Mouse (Mus musculus) hindbrain, embryonic 11.5 days (tissue): ENCODE results near the gene Tmem269. TPM values are rescaled to one million over a fixed set of nuclear protein-coding genes. Genes with fewer than 3 reads are reported as not detected.
A peak's percentile ranks its signal among the peaks of the same experiment; 100 is the strongest.

Source experiments
- ATAC-seq: fragments of 200-750 bp; cut with Nextera tagmentation; 2 replicates; pipeline ENCODE4 v1.8.0; 2017; ENCODE audit warnings: mild to moderate bottlenecking, moderate TSS enrichment, moderate library complexity; ENCODE audit not compliant: low FRiP score
- DNase-seq: peaks from one replicate; pipeline ENCODE4 v3.0.0-alpha.2; 2015; ENCODE audit warnings: low spot score
- H3K27ac ChIP-seq: fragments of 300-500 bp; sonication (generic); 2 replicates; pipeline ENCODE4 v1.5.1; 2014; ENCODE audit warnings: mild to moderate bottlenecking, low read depth, low read length
- H3K27me3 ChIP-seq: fragments of 300-500 bp; sonication (generic); 2 replicates; pipeline ENCODE4 v1.6.1; 2014; ENCODE audit warnings: mild to moderate bottlenecking, low read length, moderate library complexity, mixed read lengths; ENCODE audit not compliant: control insufficient read depth, insufficient read depth
- H3K36me3 ChIP-seq: fragments of 300-500 bp; sonication (generic); 2 replicates; pipeline ENCODE4 v1.6.1; 2014; ENCODE audit warnings: mild to moderate bottlenecking, low read length, moderate library complexity, mixed read lengths; ENCODE audit not compliant: control insufficient read depth, insufficient read depth
- H3K4me1 ChIP-seq: fragments of 300-500 bp; sonication (generic); replicated peaks from 2 replicates; pipeline ENCODE4 v1.6.1; 2014; ENCODE audit warnings: low read length, mixed read lengths; ENCODE audit not compliant: control insufficient read depth, insufficient read depth
- H3K4me2 ChIP-seq: fragments of 300-500 bp; sonication (generic); replicated peaks from 2 replicates; pipeline ENCODE4 v1.6.1; 2014; ENCODE audit warnings: mild to moderate bottlenecking, low read depth, low read length
- H3K4me3 ChIP-seq: fragments of 300-500 bp; sonication (generic); 2 replicates; pipeline ENCODE4 v1.5.1; 2014; ENCODE audit warnings: low read depth, low read length
- H3K9ac ChIP-seq: fragments of 300-500 bp; sonication (generic); 2 replicates; pipeline ENCODE4 v1.6.1; 2014; ENCODE audit warnings: low read depth, low read length
- H3K9me3 ChIP-seq: fragments of 300-500 bp; sonication (generic); 2 replicates; pipeline ENCODE4 v1.6.1; 2016; ENCODE audit warnings: low read length; ENCODE audit not compliant: control insufficient read depth
- WGBS: fragments of 180-500 bp; shearing (Covaris S2); extraction: QIAGEN DNeasy Blood & Tissue Kit; methylation state at CpG from one replicate; pipeline ENCODE4 v1.1.7; 2014; 5-methylcytosine and 5-hydroxymethylcytosine counted together
- polyA plus RNA-seq: library from polyadenylated mRNA; unstranded; fragments of >200 nt; fragmentation: Nextera tagmentation; extraction: Ambion mirVana; gene quantifications from 2 replicates; pipeline ENCODE4 v1.2.1, GENCODE M21; 2014

The Tmem269 gene
- polyA plus RNA-seq, 1 experiment from 2014 or later, result not detected

DNA sequence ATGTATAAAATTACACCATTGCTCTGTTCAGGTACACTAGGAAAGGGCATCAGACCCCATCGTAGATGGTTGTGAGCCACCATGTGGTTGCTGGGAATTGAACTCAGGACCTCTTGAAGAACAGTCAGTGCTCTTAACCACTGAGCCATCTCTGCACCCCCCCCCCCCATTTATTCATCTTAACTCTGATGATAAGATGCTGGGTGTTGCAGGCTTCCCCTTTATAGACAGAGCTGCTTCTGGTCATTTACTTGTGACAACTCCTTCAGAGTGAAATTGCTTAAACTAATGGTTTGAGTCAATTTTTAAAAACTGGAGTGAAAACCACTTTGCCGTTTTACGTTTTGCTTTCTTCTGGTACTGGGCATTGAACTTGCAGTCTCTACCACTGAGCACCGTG is 25.3 kb downstream of the Tmem269 start:
- Histone ChIP-seq H3K27ac (no peak overlapping the region), H3K9me3 (no peaks in the 10 kb centered on the region), H3K9ac (no peak overlapping the region), H3K4me2 (no peak overlapping the region), H3K4me1 (no peaks in the 10 kb centered on the region; the same call in 1 of the 2 replicates), H3K27me3 (peaks cover under 1% of the 10 kb centered on the region; the same call in 1 of the 2 replicates), H3K4me3 (no peak overlapping the region), H3K36me3 (no peaks in the 10 kb centered on the region)
- DNase-seq (no peak), ATAC-seq (no peak)
- 86% methylated on average over 4 of the region's 4 CpGs for WGBS

DNA sequence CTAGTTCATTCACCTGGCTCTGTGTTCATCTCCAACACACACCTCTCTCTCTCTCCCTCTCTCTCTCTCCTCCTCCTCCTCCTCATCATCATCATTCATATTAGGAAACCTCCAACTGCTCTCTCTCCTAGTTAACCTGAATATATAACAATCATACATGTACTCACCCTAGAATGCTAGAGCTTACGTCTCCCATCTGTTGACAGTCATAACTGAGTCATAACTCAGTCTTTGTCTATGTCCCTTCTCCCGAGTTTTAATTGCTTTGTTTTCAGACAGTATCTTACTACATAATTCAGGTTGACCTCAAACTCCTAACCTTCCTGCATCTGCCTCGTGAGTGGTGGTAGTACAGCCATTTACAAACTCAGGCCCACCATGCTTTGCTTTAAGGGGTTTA is 26.7 kb downstream of the Tmem269 start:
- Histone ChIP-seq H3K4me3 (no peak overlapping the region), H3K9me3 (no peaks in the 10 kb centered on the region), H3K4me1 (no peaks in the 10 kb centered on the region; the same call in 1 of the 2 replicates), H3K36me3 (no peaks in the 10 kb centered on the region), H3K27ac (no peak overlapping the region), H3K9ac (no peak overlapping the region), H3K4me2 (no peak overlapping the region), H3K27me3 (peaks cover 2% of the 10 kb centered on the region; the same call in 1 of the 2 replicates)
- WGBS, result 82% methylated on average over 3 of the region's 3 CpGs
- no peak for ATAC-seq
- DNase-seq, result no peak

DNA sequence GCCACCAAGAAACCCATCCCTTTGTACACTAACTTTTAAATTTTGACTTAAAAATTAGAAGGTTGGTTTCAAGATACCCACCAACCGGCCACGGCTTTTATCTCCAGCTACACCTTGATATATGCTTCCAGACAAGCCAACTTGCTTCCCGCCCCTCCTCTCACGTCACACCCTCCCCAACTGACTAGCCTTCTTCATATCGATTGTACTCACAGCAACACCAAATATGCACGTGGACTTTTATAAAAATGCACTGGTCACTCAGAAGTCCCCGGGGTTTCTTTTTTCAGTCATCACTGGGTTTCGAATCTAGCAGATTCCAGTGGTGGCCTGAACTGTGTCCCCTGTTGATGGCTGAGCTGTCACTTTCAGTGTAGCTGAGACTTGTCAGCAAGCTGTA is 27.4 kb downstream of the Tmem269 start:
- DNase-seq, result no peak
- no peak overlapping the region for H3K4me3 ChIP-seq
- H3K36me3 ChIP-seq, result no peaks in the 10 kb centered on the region
- ATAC-seq, result no peak
- 85% methylated on average over 8 of the region's 8 CpGs for WGBS
- H3K4me1 ChIP-seq, result no peaks in the 10 kb centered on the region
- no peak overlapping the region for H3K4me2 ChIP-seq
- H3K9me3 ChIP-seq, result no peaks in the 10 kb centered on the region
- no peak overlapping the region for H3K27ac ChIP-seq
- no peak overlapping the region for H3K9ac ChIP-seq
- H3K27me3 ChIP-seq, result peaks cover 2% of the 10 kb centered on the region; the same call in 1 of the 2 replicates

DNA sequence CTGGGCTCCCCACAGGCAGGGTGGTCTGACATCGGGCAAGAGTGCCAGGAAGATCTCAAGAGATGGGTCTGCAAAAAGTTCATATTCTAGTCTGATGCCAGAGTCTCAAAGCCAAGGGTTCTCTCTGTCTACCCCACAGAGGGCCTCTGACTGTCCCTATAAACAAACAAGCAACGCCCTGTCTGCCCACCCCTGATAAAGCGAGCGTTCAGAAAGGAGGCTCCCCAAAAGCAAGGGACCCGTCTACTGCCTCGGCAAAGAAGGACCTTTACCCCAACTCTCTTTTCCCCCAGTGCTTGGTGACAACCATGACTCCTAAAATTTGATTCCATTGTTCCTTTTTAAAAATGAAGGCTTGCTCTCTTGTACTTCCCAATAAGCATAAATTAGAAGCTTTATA is 28.2 kb downstream of the Tmem269 start, which contains the start of gene Ermap:
TSS of gene Ermap (minus strand) at position 148 of the 400 bp plus-strand sequence.
- Histone ChIP-seq H3K27me3 (peaks cover 2% of the 10 kb centered on the region; the same call in 1 of the 2 replicates), H3K4me3 (no peak within 1 kb of the TSS), H3K36me3 (no peaks in the 10 kb centered on the region), H3K4me1 (no peaks in the 10 kb centered on the region), H3K4me2 (no peak within 1 kb of the TSS), H3K9me3 (no peaks in the 10 kb centered on the region), H3K9ac (no peak within 1 kb of the TSS), H3K27ac (no peak within 1 kb of the TSS)
- WGBS, result 69% methylated on average over 6 of the region's 6 CpGs
- ATAC-seq (no peak), DNase-seq (no peak)

DNA sequence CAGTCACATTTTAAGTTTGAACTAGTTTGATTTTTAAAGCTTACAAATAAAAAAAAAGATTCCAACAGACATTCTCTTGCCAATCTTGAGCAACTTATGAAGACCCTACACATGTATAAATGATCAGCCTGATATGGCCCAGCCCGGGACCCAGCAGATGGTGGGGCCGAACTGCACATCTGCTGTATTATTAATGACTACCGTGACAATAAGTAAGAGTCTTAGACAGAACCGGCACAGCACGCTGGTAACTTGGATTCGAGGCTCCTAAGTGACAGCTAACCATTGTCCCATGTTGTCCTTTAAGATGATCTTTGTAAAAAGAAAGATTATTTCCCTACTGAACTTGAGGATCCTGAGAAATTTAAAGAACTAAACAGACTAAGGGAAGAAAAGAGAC is 28.6 kb downstream of the Tmem269 start:
- Histone ChIP-seq H3K36me3 (no peaks in the 10 kb centered on the region), H3K27ac (no peak overlapping the region), H3K27me3 (peaks cover 2% of the 10 kb centered on the region; the same call in 1 of the 2 replicates), H3K4me2 (no peak overlapping the region), H3K9me3 (no peaks in the 10 kb centered on the region), H3K4me1 (no peaks in the 10 kb centered on the region), H3K4me3 (no peak overlapping the region), H3K9ac (no peak overlapping the region)
- ATAC-seq (no peak), DNase-seq (peak; percentile 18)
- 54% methylated on average over 6 of the region's 6 CpGs for WGBS

DNA sequence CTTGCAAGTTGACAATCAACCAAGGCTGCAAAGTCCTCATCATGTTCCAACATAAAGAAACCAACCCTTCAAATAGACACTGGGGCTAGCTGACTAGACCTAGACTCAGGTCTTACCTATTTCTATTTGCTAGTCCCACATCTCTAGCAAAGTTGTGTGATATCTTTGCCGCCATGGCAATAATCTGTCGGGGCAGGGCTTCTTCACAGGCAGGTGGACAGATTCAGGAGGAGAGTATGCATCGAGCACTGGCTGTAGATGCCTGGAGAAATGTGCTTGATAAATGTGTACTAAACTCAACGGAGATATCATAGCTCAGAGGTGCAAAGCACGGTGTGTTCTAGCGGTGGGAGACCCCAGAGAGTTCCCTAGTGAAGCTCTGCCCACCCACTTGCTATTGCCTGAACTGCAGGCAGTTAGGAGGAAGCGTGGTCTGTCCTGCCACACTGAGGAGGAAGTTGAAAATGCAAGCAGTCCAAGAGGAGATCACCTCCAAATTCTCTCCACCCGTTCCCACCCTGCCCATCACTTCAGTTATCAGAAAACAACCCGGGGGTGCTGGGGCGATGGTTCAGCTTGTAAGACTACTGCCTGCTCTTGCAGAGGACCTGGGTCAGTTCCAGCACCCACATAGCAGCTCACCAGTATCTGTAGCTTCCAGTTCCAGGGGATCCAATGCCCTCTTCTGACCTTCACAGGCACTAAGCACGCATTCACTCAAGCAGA is 29.8 kb downstream of the Tmem269 start:
- Histone ChIP-seq H3K27me3 (peaks cover 2% of the 10 kb centered on the region; the same call in 1 of the 2 replicates), H3K27ac (no peak overlapping the region), H3K4me2 (no peak overlapping the region), H3K9ac (no peak overlapping the region), H3K4me1 (no peaks in the 10 kb centered on the region), H3K9me3 (no peaks in the 10 kb centered on the region), H3K36me3 (no peaks in the 10 kb centered on the region), H3K4me3 (no peak overlapping the region)
- WGBS, result 59% methylated on average over 11 of the region's 11 CpGs
- no peak for DNase-seq
- no peak for ATAC-seq

DNA sequence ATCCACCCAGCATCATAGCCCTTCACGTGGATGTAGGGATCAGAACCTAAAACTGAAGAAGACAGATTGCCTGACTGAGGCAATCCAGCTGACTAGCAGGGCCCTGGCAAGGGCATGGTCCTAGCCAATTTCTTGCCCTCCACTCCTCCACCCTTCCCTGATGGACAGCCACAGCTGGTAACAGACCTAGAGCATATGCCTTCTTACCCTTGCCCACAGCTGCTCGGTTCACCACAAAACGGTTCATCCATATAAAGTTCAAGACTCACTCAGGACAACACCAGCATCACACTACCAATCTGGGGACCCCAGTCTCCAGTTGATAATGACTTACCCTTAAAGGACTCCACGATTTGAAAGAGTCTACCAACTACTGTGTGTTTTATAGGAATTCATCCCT is 32.2 kb downstream of the Tmem269 start:
- H3K9me3 ChIP-seq, result no peaks in the 10 kb centered on the region
- no peak overlapping the region for H3K9ac ChIP-seq
- DNase-seq (no peak), ATAC-seq (no peak)
- H3K4me3 ChIP-seq, result no peak overlapping the region
- H3K27me3 ChIP-seq, result peaks cover 2% of the 10 kb centered on the region; the same call in 1 of the 2 replicates
- no peak overlapping the region for H3K4me2 ChIP-seq
- WGBS, result 85% methylated on average over 4 of the region's 4 CpGs
- H3K4me1 ChIP-seq, result no peaks in the 10 kb centered on the region
- H3K36me3 ChIP-seq, result 0 out of 2 replicates have a peak, but pooled peaks cover 2% of the 10 kb centered on the region
- no peak overlapping the region for H3K27ac ChIP-seq

DNA sequence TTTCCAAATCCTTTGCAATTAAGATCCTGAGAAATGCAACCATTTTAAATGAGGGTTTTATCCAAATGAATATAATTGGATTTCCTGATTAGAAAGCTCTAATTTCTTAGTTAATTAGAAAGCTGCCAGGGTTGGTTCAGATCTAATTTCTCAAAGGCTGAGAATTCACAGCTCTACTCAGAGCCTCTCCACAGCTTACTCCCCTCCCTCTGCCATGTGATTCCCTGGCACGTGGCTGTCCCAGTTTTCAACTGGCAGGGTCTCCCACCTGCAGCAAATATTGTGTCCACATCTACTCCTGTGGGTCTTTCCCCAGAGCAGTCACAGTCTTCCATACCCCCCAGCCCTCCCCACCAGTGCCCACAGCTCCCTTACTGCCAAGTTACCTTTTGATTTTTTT is 34.5 kb downstream of the Tmem269 start:
- no peaks in the 10 kb centered on the region for H3K4me1 ChIP-seq

DNA sequence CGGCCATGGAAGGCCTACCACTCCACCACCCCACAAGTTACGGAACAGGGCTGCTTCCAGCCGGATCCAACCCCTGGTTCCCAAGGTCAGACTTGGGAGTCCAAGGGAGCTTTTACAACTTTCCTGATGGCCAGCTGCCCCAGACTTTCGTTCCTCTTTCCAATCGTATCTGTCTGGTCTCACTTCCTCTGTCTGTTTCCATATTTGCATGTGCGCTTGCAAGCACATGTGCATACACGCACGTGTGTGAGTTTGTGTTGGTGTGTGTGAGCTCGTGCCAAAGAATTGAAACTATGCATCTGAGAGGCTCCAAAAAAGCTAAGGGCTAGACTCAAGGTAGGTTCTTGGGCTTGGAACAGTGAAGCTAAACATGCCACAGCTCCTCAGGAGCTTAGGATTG is 36.6 kb downstream of the Tmem269 start:
- ATAC-seq, result no peak
- DNase-seq, result no peak
- WGBS, result 91% methylated on average over 9 of the region's 9 CpGs

More for the DNA sequence above, 34.5 kb downstream of the Tmem269 start:
- 0 out of 2 replicates have a peak, but pooled peaks cover 2% of the 10 kb centered on the region for H3K36me3 ChIP-seq
- no peak for DNase-seq
- no peak for ATAC-seq
- no peaks in the 10 kb centered on the region for H3K9me3 ChIP-seq
- H3K27me3 ChIP-seq, result peaks cover 2% of the 10 kb centered on the region; the same call in 1 of the 2 replicates
- H3K4me2 ChIP-seq, result no peak overlapping the region
- no peak overlapping the region for H3K27ac ChIP-seq
- WGBS, result 75% methylated on average over 1 of the region's 1 CpGs
- H3K9ac ChIP-seq, result no peak overlapping the region
- H3K4me3 ChIP-seq, result no peak overlapping the region

More for the DNA sequence above, 36.6 kb downstream of the Tmem269 start:
- no peaks in the 10 kb centered on the region for H3K27me3 ChIP-seq
- no peaks in the 10 kb centered on the region for H3K4me1 ChIP-seq
- no peak overlapping the region for H3K4me3 ChIP-seq
- H3K4me2 ChIP-seq, result no peak overlapping the region
- H3K9me3 ChIP-seq, result no peaks in the 10 kb centered on the region
- no peak overlapping the region for H3K9ac ChIP-seq
- H3K36me3 ChIP-seq, result 0 out of 2 replicates have a peak, but pooled peaks cover 2% of the 10 kb centered on the region
- H3K27ac ChIP-seq, result no peak overlapping the region
